Mouse (Mus musculus): ENCODE results near the gene Tmem72. TPM values are rescaled to one million over a fixed set of nuclear protein-coding genes. Genes with fewer than 3 reads are reported as not detected.

Gene Tmem72
- polyA plus RNA-seq, 1 experiment = not detected

GRCm38 (mm10) chr6:116672349-116672748 lies 44.4 kb downstream of the Tmem72 start:
- no peaks in the 10 kb centered on the region for H3K4me1 ChIP-seq (ENCODE audit: control insufficient read depth, insufficient read depth, low read length)

GRCm38 (mm10) chr6:116671768-116672167 lies 44.9 kb downstream of the Tmem72 start:
- Histone ChIP-seq H3K27ac (ENCODE audit: insufficient read depth, low read length) (no peak overlapping the region), H3K4me3 (ENCODE audit: insufficient read depth, low read length) (no peak overlapping the region), H3K4me1 (ENCODE audit: control insufficient read depth, insufficient read depth, low read length) (no peaks in the 10 kb centered on the region)
- TF ChIP-seq CTCF (IDR thresholded peaks at IDR 0.05; ENCODE audit: borderline replicate concordance, insufficient read depth, low read length) (no peak), POLR2A (IDR thresholded peaks at IDR 0.05; ENCODE audit: low read depth, low read length) (no peak)

More at GRCm38 (mm10) chr6:116672349-116672748, 44.4 kb downstream of the Tmem72 start:
- no peak overlapping the region for H3K27ac ChIP-seq (ENCODE audit: insufficient read depth, low read length)
- TF ChIP-seq POLR2A (IDR thresholded peaks at IDR 0.05; ENCODE audit: low read depth, low read length) (no peak), CTCF (IDR thresholded peaks at IDR 0.05; ENCODE audit: borderline replicate concordance, insufficient read depth, low read length) (no peak)
- no peak overlapping the region for H3K4me3 ChIP-seq (ENCODE audit: insufficient read depth, low read length)

GRCm38 (mm10) chr6:116671031-116671430 lies 45.7 kb downstream of the Tmem72 start:
- no peak for TF ChIP-seq POLR2A (IDR thresholded peaks at IDR 0.05; ENCODE audit: low read depth, low read length)
- no peak for TF ChIP-seq CTCF (IDR thresholded peaks at IDR 0.05; ENCODE audit: borderline replicate concordance, insufficient read depth, low read length)
- Histone ChIP-seq H3K4me1 (ENCODE audit: control insufficient read depth, insufficient read depth, low read length) (no peaks in the 10 kb centered on the region), H3K27ac (ENCODE audit: insufficient read depth, low read length) (no peak overlapping the region), H3K4me3 (ENCODE audit: insufficient read depth, low read length) (no peak overlapping the region)

GRCm38 (mm10) chr6:116670144-116670543 lies 46.6 kb downstream of the Tmem72 start:
- no peak for TF ChIP-seq POLR2A (IDR thresholded peaks at IDR 0.05; ENCODE audit: low read depth, low read length)
- no peak for TF ChIP-seq CTCF (IDR thresholded peaks at IDR 0.05; ENCODE audit: borderline replicate concordance, insufficient read depth, low read length)
- no peak overlapping the region for H3K27ac ChIP-seq (ENCODE audit: insufficient read depth, low read length)
- no peaks in the 10 kb centered on the region for H3K4me1 ChIP-seq (ENCODE audit: control insufficient read depth, insufficient read depth, low read length)

GRCm38 (mm10) chr6:116668682-116669470 lies 47.8 kb downstream of the Tmem72 start:
- no peaks in the 10 kb centered on the region for H3K4me1 ChIP-seq (ENCODE audit: control insufficient read depth, insufficient read depth, low read length)
- H3K27ac ChIP-seq (ENCODE audit: insufficient read depth, low read length) = no peak overlapping the region
- H3K4me3 ChIP-seq (ENCODE audit: insufficient read depth, low read length) = no peak overlapping the region
- TF ChIP-seq POLR2A (IDR thresholded peaks at IDR 0.05; ENCODE audit: low read depth, low read length) = no peak
- TF ChIP-seq CTCF (IDR thresholded peaks at IDR 0.05; ENCODE audit: borderline replicate concordance, insufficient read depth, low read length) = no peak

More at GRCm38 (mm10) chr6:116670144-116670543, 46.6 kb downstream of the Tmem72 start:
- no peak overlapping the region for H3K4me3 ChIP-seq (ENCODE audit: insufficient read depth, low read length)

- Histone ChIP-seq H3K4me1 (ENCODE audit: control insufficient read depth, insufficient read depth, low read length) (no peaks in the 10 kb centered on the region), H3K27ac (ENCODE audit: insufficient read depth, low read length) (no peak overlapping the region), H3K4me3 (ENCODE audit: insufficient read depth, low read length) (no peak overlapping the region)
- TF ChIP-seq POLR2A (IDR thresholded peaks at IDR 0.05; ENCODE audit: low read depth, low read length) (no peak), CTCF (IDR thresholded peaks at IDR 0.05; ENCODE audit: borderline replicate concordance, insufficient read depth, low read length) (no peak)
Observed at GRCm38 (mm10) chr6:116667382-116667781, 49.3 kb downstream of the Tmem72 start.

GRCm38 (mm10) chr6:116666892-116667291 lies 49.8 kb downstream of the Tmem72 start:
- no peak overlapping the region for H3K4me3 ChIP-seq (ENCODE audit: insufficient read depth, low read length)
- H3K27ac ChIP-seq (ENCODE audit: insufficient read depth, low read length) = no peak overlapping the region
- TF ChIP-seq POLR2A (IDR thresholded peaks at IDR 0.05; ENCODE audit: low read depth, low read length) (no peak), CTCF (IDR thresholded peaks at IDR 0.05; ENCODE audit: borderline replicate concordance, insufficient read depth, low read length) (no peak)
- H3K4me1 ChIP-seq (ENCODE audit: control insufficient read depth, insufficient read depth, low read length) = no peaks in the 10 kb centered on the region

- Histone ChIP-seq H3K4me3 (ENCODE audit: insufficient read depth, low read length) (no peak overlapping the region), H3K4me1 (ENCODE audit: control insufficient read depth, insufficient read depth, low read length) (no peaks in the 10 kb centered on the region), H3K27ac (ENCODE audit: insufficient read depth, low read length) (no peak overlapping the region)
- TF ChIP-seq CTCF (IDR thresholded peaks at IDR 0.05; ENCODE audit: borderline replicate concordance, insufficient read depth, low read length) (no peak), POLR2A (IDR thresholded peaks at IDR 0.05; ENCODE audit: low read depth, low read length) (no peak)
Observed at GRCm38 (mm10) chr6:116666085-116666750, 50.5 kb downstream of the Tmem72 start.

- H3K27ac ChIP-seq (ENCODE audit: insufficient read depth, low read length) = no peak overlapping the region
- H3K4me3 ChIP-seq (ENCODE audit: insufficient read depth, low read length) = no peak overlapping the region
- no peak for TF ChIP-seq POLR2A (IDR thresholded peaks at IDR 0.05; ENCODE audit: low read depth, low read length)
- no peak for TF ChIP-seq CTCF (IDR thresholded peaks at IDR 0.05; ENCODE audit: borderline replicate concordance, insufficient read depth, low read length)
- H3K4me1 ChIP-seq (ENCODE audit: control insufficient read depth, insufficient read depth, low read length) = no peaks in the 10 kb centered on the region
Observed at GRCm38 (mm10) chr6:116664830-116665229, 51.9 kb downstream of the Tmem72 start.

GRCm38 (mm10) chr6:116664031-116664430 lies 52.7 kb downstream of the Tmem72 start:
- TF ChIP-seq CTCF (IDR thresholded peaks at IDR 0.05; ENCODE audit: borderline replicate concordance, insufficient read depth, low read length) = no peak
- no peak for TF ChIP-seq POLR2A (IDR thresholded peaks at IDR 0.05; ENCODE audit: low read depth, low read length)
- H3K4me1 ChIP-seq (ENCODE audit: control insufficient read depth, insufficient read depth, low read length) = no peaks in the 10 kb centered on the region
- no peak overlapping the region for H3K27ac ChIP-seq (ENCODE audit: insufficient read depth, low read length)
- H3K4me3 ChIP-seq (ENCODE audit: insufficient read depth, low read length) = no peak overlapping the region
